ENCODE assay signal across 8 mouse cellular contexts in the genomic region with DNA sequence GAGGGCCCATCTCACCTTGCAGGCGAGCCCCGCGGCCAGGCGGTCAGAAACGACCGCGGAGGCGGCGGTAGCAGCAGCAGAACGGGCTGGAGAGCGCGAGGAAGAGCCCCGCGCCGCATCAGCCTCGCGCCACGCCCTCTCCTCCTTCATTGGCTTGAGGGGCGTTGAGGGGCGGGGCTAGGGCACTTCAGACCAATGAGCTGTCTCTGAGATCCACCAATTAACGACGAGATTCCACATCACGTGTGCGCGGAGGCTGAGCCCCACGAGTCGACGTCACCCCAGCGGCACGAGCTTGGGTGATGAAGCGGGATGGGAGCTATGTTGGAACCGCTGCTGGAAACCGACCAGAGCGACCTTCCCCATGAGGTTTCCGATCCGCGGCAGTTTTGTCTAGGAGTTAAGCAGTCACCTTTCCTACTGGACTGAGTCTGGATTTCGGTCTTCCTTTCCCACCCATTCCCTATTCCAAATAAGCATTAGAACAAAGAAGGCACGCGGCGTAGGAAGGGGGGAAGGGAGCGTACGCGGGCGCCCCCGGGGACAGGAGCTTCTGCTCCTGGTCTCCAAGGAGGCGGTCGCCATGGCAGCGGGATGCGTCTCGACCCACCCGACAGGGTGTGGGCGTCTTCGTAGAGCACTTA. TPM values are rescaled to one million over a fixed set of nuclear protein-coding genes. Genes with fewer than 3 reads are reported as not detected.
A peak's percentile ranks its signal among the peaks of the same experiment; 100 is the strongest.
DNase-seq lines count a peak whose midpoint lies in the region; ATAC-seq and TF ChIP-seq lines count a peak whose summit lies in the region.

Gene 1700037H04Rik, minus strand, starts transcription at position 144 of the 644 bp plus-strand sequence.

- peak; percentile 98 for ATAC-seq in forebrain, embryonic 12.5 days (ENCODE audit: low FRiP score)
- ATAC-seq in heart, postnatal 0 days (ENCODE audit: insufficient read depth, low read depth): peak; percentile 98
- peak; percentile 91 for ATAC-seq in liver, embryonic 16.5 days (ENCODE audit: low read depth)
- ATAC-seq in neural tube, embryonic 13.5 days (ENCODE audit: low read depth): peak; percentile 97

- H3K27ac ChIP-seq in forebrain, embryonic 12.5 days: peak within 1 kb of the TSS; percentile 97
- H3K27ac ChIP-seq in heart, postnatal 0 days (ENCODE audit: low read depth): peak within 1 kb of the TSS; percentile 84
- H3K27ac ChIP-seq in liver, embryonic 16.5 days (ENCODE audit: low read length): peak within 1 kb of the TSS; percentile 97
- peak within 1 kb of the TSS; percentile 93 for H3K27ac ChIP-seq in neural tube, embryonic 13.5 days (replicated peaks)
- H3K27ac ChIP-seq in testis, adult 2 months (ENCODE audit: control insufficient read depth, insufficient read depth, low read depth, low read length): peak within 1 kb of the TSS; percentile 99

- no peak for TF ChIP-seq EP300 in heart, postnatal 0 days (IDR thresholded peaks at IDR 0.05; ENCODE audit: low read depth)

- H3K4me3 ChIP-seq in E14TG2a.4 (replicated peaks; ENCODE audit: low read length): peak within 1 kb of the TSS; percentile 93
- peak within 1 kb of the TSS; percentile 65 for H3K4me3 ChIP-seq in forebrain, embryonic 12.5 days (replicated peaks)
- peak within 1 kb of the TSS; percentile 70 for H3K4me3 ChIP-seq in heart, postnatal 0 days (ENCODE audit: low read depth, low read length)
- H3K4me3 ChIP-seq in liver, embryonic 16.5 days (ENCODE audit: low read depth, low read length): peak within 1 kb of the TSS; percentile 92
- peak within 1 kb of the TSS; percentile 60 for H3K4me3 ChIP-seq in neural tube, embryonic 13.5 days
- H3K4me3 ChIP-seq in testis, adult 2 months (ENCODE audit: control insufficient read depth, low read depth, low read length): peak within 1 kb of the TSS; percentile 92

- no peaks in the 10 kb centered on the region for H3K27me3 ChIP-seq in E14TG2a.4 (ENCODE audit: insufficient read depth, low read length)
- no peaks in the 10 kb centered on the region for H3K27me3 ChIP-seq in forebrain, embryonic 12.5 days
- no peaks in the 10 kb centered on the region for H3K27me3 ChIP-seq in heart, postnatal 0 days (ENCODE audit: control insufficient read depth, insufficient read depth, low read length)
- H3K27me3 ChIP-seq in liver, embryonic 16.5 days (ENCODE audit: control insufficient read depth, insufficient read depth, low read depth, low read length): no peaks in the 10 kb centered on the region
- H3K27me3 ChIP-seq in neural tube, embryonic 13.5 days: no peaks in the 10 kb centered on the region
- no peaks in the 10 kb centered on the region for H3K27me3 ChIP-seq in testis, adult 2 months (ENCODE audit: control insufficient read depth, insufficient read depth, low read length)

- peak; percentile 95 for TF ChIP-seq POLR2A in testis, adult 2 months (IDR thresholded peaks at IDR 0.05; ENCODE audit: control insufficient read depth, low read depth, low read length)

- H3K9ac ChIP-seq in forebrain, embryonic 12.5 days: peak within 1 kb of the TSS; percentile 85
- H3K9ac ChIP-seq in heart, postnatal 0 days (replicated peaks; ENCODE audit: low read depth, low read length): peak within 1 kb of the TSS; percentile 71
- peak within 1 kb of the TSS; percentile 93 for H3K9ac ChIP-seq in liver, embryonic 16.5 days (ENCODE audit: low read depth, low read length)
- peak within 1 kb of the TSS; percentile 92 for H3K9ac ChIP-seq in neural tube, embryonic 13.5 days

- peaks cover 38% of the 10 kb centered on the region for H3K36me3 ChIP-seq in E14TG2a.4 (ENCODE audit: insufficient read depth, low read length)
- 0 out of 2 replicates have a peak, but pooled peaks cover 3% of the 10 kb centered on the region for H3K36me3 ChIP-seq in forebrain, embryonic 12.5 days (replicated peaks)
- H3K36me3 ChIP-seq in heart, postnatal 0 days (replicated peaks; ENCODE audit: control insufficient read depth, insufficient read depth, low read length): peaks cover 8% of the 10 kb centered on the region; the same call in 1 of the 2 replicates
- peaks cover 7% of the 10 kb centered on the region; the same call in 1 of the 2 replicates for H3K36me3 ChIP-seq in liver, embryonic 16.5 days (ENCODE audit: control insufficient read depth, insufficient read depth)
- H3K36me3 ChIP-seq in neural tube, embryonic 13.5 days: 0 out of 2 replicates have a peak, but pooled peaks cover 1% of the 10 kb centered on the region
- peaks cover 2% of the 10 kb centered on the region for H3K36me3 ChIP-seq in testis, adult 2 months (ENCODE audit: control insufficient read depth, insufficient read depth, low read length)

- no peaks in the 10 kb centered on the region for H3K9me3 ChIP-seq in E14TG2a.4 (ENCODE audit: low read length)
- no peaks in the 10 kb centered on the region for H3K9me3 ChIP-seq in forebrain, embryonic 12.5 days
- no peaks in the 10 kb centered on the region for H3K9me3 ChIP-seq in heart, postnatal 0 days (replicated peaks; ENCODE audit: control insufficient read depth, low read length)
- no peaks in the 10 kb centered on the region for H3K9me3 ChIP-seq in liver, embryonic 16.5 days (replicated peaks; ENCODE audit: control insufficient read depth, low read length)
- 0 out of 2 replicates have a peak, but pooled peaks cover 4% of the 10 kb centered on the region for H3K9me3 ChIP-seq in neural tube, embryonic 13.5 days

- peak; percentile 100 for DNase-seq in c-Kit-positive CD71-positive TER-119-positive erythroid progenitor cells, embryonic 14.5 days (ENCODE audit: low spot score)
- DNase-seq in heart, postnatal 0 days (ENCODE audit: low spot score): peak; percentile 99
- DNase-seq in kidney, postnatal 4 days: peak; percentile 97 to 99

- WGBS in forebrain, embryonic 12.5 days: 0% methylated on average over 54 of the region's 54 CpGs
- WGBS in heart, postnatal 0 days: 0% methylated on average over 52 of the region's 54 CpGs
- under 1% methylated on average over 54 of the region's 54 CpGs for WGBS in liver, embryonic 16.5 days (ENCODE audit: insufficient replicate concordance)
- under 1% methylated on average over 54 of the region's 54 CpGs for WGBS in neural tube, embryonic 13.5 days

- peaks cover 58% of the 10 kb centered on the region for H3K4me1 ChIP-seq in E14TG2a.4 (replicated peaks; ENCODE audit: low read depth, low read length)
- H3K4me1 ChIP-seq in forebrain, embryonic 12.5 days: peaks cover 39% of the 10 kb centered on the region
- H3K4me1 ChIP-seq in heart, postnatal 0 days (ENCODE audit: control insufficient read depth, insufficient read depth): peaks cover 7% of the 10 kb centered on the region; the same call in 1 of the 2 replicates
- H3K4me1 ChIP-seq in liver, embryonic 16.5 days (ENCODE audit: control insufficient read depth, low read depth, low read length): peaks cover 43% of the 10 kb centered on the region
- H3K4me1 ChIP-seq in neural tube, embryonic 13.5 days (replicated peaks): peaks cover 39% of the 10 kb centered on the region
- peaks cover 9% of the 10 kb centered on the region for H3K4me1 ChIP-seq in testis, adult 2 months (ENCODE audit: control insufficient read depth, insufficient read depth, low read length)

- no peak for TF ChIP-seq CTCF in E14TG2a.4 (conservative IDR thresholded peaks at IDR 0.05; ENCODE audit: low read length)
- no peak for TF ChIP-seq CTCF in heart, postnatal 0 days (IDR thresholded peaks at IDR 0.05; ENCODE audit: low read depth)
- no peak; the same call in 1 of the 2 replicates for TF ChIP-seq CTCF in testis, adult 2 months (IDR thresholded peaks at IDR 0.05; ENCODE audit: control insufficient read depth, insufficient read depth, insufficient replicate concordance, low read depth, low read length)

- peak within 1 kb of the TSS; percentile 79 for H3K4me2 ChIP-seq in forebrain, embryonic 12.5 days
- peak within 1 kb of the TSS; percentile 99 for H3K4me2 ChIP-seq in heart, postnatal 0 days (ENCODE audit: low read depth, low read length)
- peak within 1 kb of the TSS; percentile 95 for H3K4me2 ChIP-seq in liver, embryonic 16.5 days (ENCODE audit: low read depth, low read length)
- peak within 1 kb of the TSS; percentile 95 for H3K4me2 ChIP-seq in neural tube, embryonic 13.5 days

RNA-seq across cellular contexts. Expression of gene 1700037H04Rik, which starts in this region (rescaled TPM):
- 104 TPM in 2 replicates for polyA plus RNA-seq in forebrain, embryonic 12.5 days (2016; fragmentation: Nextera tagmentation; extraction: Ambion mirVana)
- 48.3 and 88.8 TPM in 2 replicates for total RNA-seq in heart, postnatal 0 days (2014; rRNA removed; ENCODE audit: low replicate concordance)
- 35.9 and 39.7 TPM in 2 replicates for polyA plus RNA-seq in heart, postnatal 0 days (2015; fragmentation: Nextera tagmentation; extraction: Ambion mirVana)
- polyA plus RNA-seq in liver, embryonic 16.5 days (2015; fragmentation: Nextera tagmentation; extraction: Ambion mirVana): 129 and 133 TPM in 2 replicates
- 88.3 and 99.0 TPM in 2 replicates for polyA plus RNA-seq in neural tube, embryonic 13.5 days (2015; fragmentation: Nextera tagmentation; extraction: Ambion mirVana)
- 827 and 879 TPM in 2 replicates for polyA plus RNA-seq in testis, adult 2 months (2012; rRNA removed)

Comparison
In these comparisons a context has a peak if more than half of its experiments do, and no peak if none do; other contexts are left out.
1. Peak in every context shown above with its lines: DNase-seq, ATAC-seq, H3K4me3 ChIP-seq and H3K27ac ChIP-seq.